Mouse (Mus musculus) frontal cortex, postnatal 25 days (tissue): ENCODE measurements around the gene Rfxap.
"Not testable (repeated sequence)": the region's sequence is repeated elsewhere in the genome, so short reads cannot be mapped to it uniquely, and the experiment has no call there.

ENCODE experiments used
- DNase-seq, 2 experiments: peaks; one replicate each; pipeline ENCODE4 v3.0.0; 2022; ENCODE audit warnings: low spot score in 2 of 2

The Rfxap gene

GRCm38 (mm10) chr3:54766811-54767210 lies 40.8 kb downstream of the Rfxap start:
- DNase-seq: no peak

GRCm38 (mm10) chr3:54766034-54766433 lies 41.6 kb downstream of the Rfxap start:
- DNase-seq: no peak

- not testable (repeated sequence) for DNase-seq
Observed at GRCm38 (mm10) chr3:54765521-54765920, 42.1 kb downstream of the Rfxap start.

GRCm38 (mm10) chr3:54764418-54764817 lies 43.2 kb downstream of the Rfxap start:
- peak in 1 of 2 experiments; percentile 17 for DNase-seq

GRCm38 (mm10) chr3:54761258-54761657 lies 46.3 kb downstream of the Rfxap start:
- no peak for DNase-seq

GRCm38 (mm10) chr3:54760321-54761115 lies 47.1 kb downstream of the Rfxap start:
- no peak for DNase-seq

GRCm38 (mm10) chr3:54759211-54759610 lies 48.4 kb downstream of the Rfxap start:
- no peak for DNase-seq

- DNase-seq: no peak
Observed at GRCm38 (mm10) chr3:54757446-54757845, 50.1 kb downstream of the Rfxap start.

- DNase-seq: no peak
Observed at GRCm38 (mm10) chr3:54756058-54756457, 51.5 kb downstream of the Rfxap start.

- peak; percentile 41 to 55 for DNase-seq
Observed at GRCm38 (mm10) chr3:54755145-54756041, 52.2 kb downstream of the Rfxap start, which contains the start of gene Smad9. TSS of gene Smad9 (plus strand) at chr3:54755582.

GRCm38 (mm10) chr3:54753411-54753810 lies 54.2 kb downstream of the Rfxap start:
- DNase-seq: no peak
